Mouse (Mus musculus): ENCODE data around the gene Rp9.

The Rp9 gene

GRCm38 (mm10) chr9:22469643-22470042, at the start of gene Rp9:
Gene Rp9, minus strand, starts transcription at chr9:22469743.
- no peak for DNase-seq (ENCODE audit: low spot score)

GRCm38 (mm10) chr9:22518394-22519041, 49.0 kb upstream of the Rp9 start:
- DNase-seq (ENCODE audit: low spot score): peak; percentile 23

- no peak for DNase-seq (ENCODE audit: low spot score)
These were observed 45.5 kb upstream of the Rp9 start for GRCm38 (mm10) chr9:22515076-22515475.

GRCm38 (mm10) chr9:22505574-22505973, 36.0 kb upstream of the Rp9 start:
- no peak for DNase-seq (ENCODE audit: low spot score)

GRCm38 (mm10) chr9:22503581-22503980, 34.0 kb upstream of the Rp9 start:
- DNase-seq (ENCODE audit: low spot score): no peak

GRCm38 (mm10) chr9:22502972-22503371, 33.4 kb upstream of the Rp9 start:
- DNase-seq (ENCODE audit: low spot score): no peak

- no peak for DNase-seq (ENCODE audit: low spot score)
These were observed 27.7 kb upstream of the Rp9 start for GRCm38 (mm10) chr9:22497021-22497767.

GRCm38 (mm10) chr9:22495133-22495532, 25.6 kb upstream of the Rp9 start:
- no peak for DNase-seq (ENCODE audit: low spot score)

GRCm38 (mm10) chr9:22494203-22494807, 24.8 kb upstream of the Rp9 start:
- no peak for DNase-seq (ENCODE audit: low spot score)

GRCm38 (mm10) chr9:22488963-22489362, 19.4 kb upstream of the Rp9 start:
- no peak for DNase-seq (ENCODE audit: low spot score)

- DNase-seq (ENCODE audit: low spot score): peak; percentile 15
These were observed 16.7 kb upstream of the Rp9 start for GRCm38 (mm10) chr9:22486211-22486610.

- DNase-seq (ENCODE audit: low spot score): peak; percentile 59
These were observed 15.2 kb upstream of the Rp9 start for GRCm38 (mm10) chr9:22484562-22485308.

- DNase-seq (ENCODE audit: low spot score): no peak
These were observed 14.5 kb upstream of the Rp9 start for GRCm38 (mm10) chr9:22483866-22484561.

GRCm38 (mm10) chr9:22478946-22479345, 9.4 kb upstream of the Rp9 start:
- DNase-seq (ENCODE audit: low spot score): no peak

- no peak for DNase-seq (ENCODE audit: low spot score)
These were observed 6.7 kb upstream of the Rp9 start for GRCm38 (mm10) chr9:22476265-22476664.

GRCm38 (mm10) chr9:22475424-22475868, 5.9 kb upstream of the Rp9 start, which contains the start of gene Bbs9:
Gene Bbs9, plus strand, starts transcription at chr9:22475715.
- peak; percentile 94 for DNase-seq (ENCODE audit: low spot score)

GRCm38 (mm10) chr9:22468899-22469259, 664 bp downstream of the Rp9 start:
- no peak for DNase-seq (ENCODE audit: low spot score)

- DNase-seq (ENCODE audit: low spot score): peak; percentile 56
These were observed 1.2 kb downstream of the Rp9 start for GRCm38 (mm10) chr9:22468170-22468898.

GRCm38 (mm10) chr9:22467371-22468169, 2.0 kb downstream of the Rp9 start:
- peak; percentile 31 for DNase-seq (ENCODE audit: low spot score)

GRCm38 (mm10) chr9:22466212-22466611, 3.3 kb downstream of the Rp9 start:
- DNase-seq (ENCODE audit: low spot score): no peak

Measured in lung, postnatal 25 days (tissue).